Mouse (Mus musculus): ENCODE measurements at regions not wholly inside any gene's neighbourhood (a gene's known extent, or its start where the extent isn't known, plus 50 kb on each side); places are given as distances from the start of the nearest gene placed in this dataset.
"Not testable (repeated sequence)": the region's sequence is repeated elsewhere in the genome, so short reads cannot be mapped to it uniquely, and the experiment has no call there.

GRCm38 (mm10) chr8:99763012-99763411, 346.7 kb upstream of the Cdh8 start:
- no peak for ATAC-seq
- Histone ChIP-seq H3K27ac (ENCODE audit: low read depth, low read length) (no peak overlapping the region), H3K9ac (ENCODE audit: low read depth, low read length) (no peak overlapping the region), H3K4me3 (ENCODE audit: low read depth, low read length) (no peak overlapping the region), H3K4me2 (replicated peaks; ENCODE audit: low read depth) (no peak overlapping the region), H3K27me3 (replicated peaks; ENCODE audit: control insufficient read depth, insufficient read depth, low read length) (no peaks in the 10 kb centered on the region), H3K9me3 (ENCODE audit: control insufficient read depth) (no peaks in the 10 kb centered on the region), H3K4me1 (replicated peaks; ENCODE audit: control insufficient read depth, insufficient read depth, low read length) (no peaks in the 10 kb centered on the region), H3K36me3 (ENCODE audit: control insufficient read depth, insufficient read depth) (no peaks in the 10 kb centered on the region)
- no peak for TF ChIP-seq CTCF (IDR thresholded peaks at IDR 0.05; ENCODE audit: low read depth)

GRCm38 (mm10) chr8:99736190-99736589, 319.9 kb upstream of the Cdh8 start:
- Histone ChIP-seq H3K4me3 (ENCODE audit: low read depth, low read length) (no peak overlapping the region), H3K4me1 (replicated peaks; ENCODE audit: control insufficient read depth, insufficient read depth, low read length) (no peaks in the 10 kb centered on the region), H3K4me2 (replicated peaks; ENCODE audit: low read depth) (no peak overlapping the region), H3K9ac (ENCODE audit: low read depth, low read length) (no peak overlapping the region), H3K27ac (ENCODE audit: low read depth, low read length) (no peak overlapping the region), H3K36me3 (ENCODE audit: control insufficient read depth, insufficient read depth) (no peaks in the 10 kb centered on the region), H3K27me3 (replicated peaks; ENCODE audit: control insufficient read depth, insufficient read depth, low read length) (no peaks in the 10 kb centered on the region), H3K9me3 (ENCODE audit: control insufficient read depth) (no peaks in the 10 kb centered on the region)
- 85% methylated on average over 2 of the region's 2 CpGs for WGBS
- no peak for TF ChIP-seq CTCF (IDR thresholded peaks at IDR 0.05; ENCODE audit: low read depth)
- no peak for ATAC-seq

GRCm38 (mm10) chr8:99724626-99725218, 308.5 kb upstream of the Cdh8 start:
- H3K9me3 ChIP-seq (ENCODE audit: control insufficient read depth) = no peaks in the 10 kb centered on the region; the same call in 1 of the 2 replicates
- H3K9ac ChIP-seq (ENCODE audit: low read depth, low read length) = no peak overlapping the region
- H3K36me3 ChIP-seq (ENCODE audit: control insufficient read depth, insufficient read depth) = no peaks in the 10 kb centered on the region
- WGBS = 70% methylated on average over 5 of the region's 5 CpGs
- TF ChIP-seq CTCF (IDR thresholded peaks at IDR 0.05; ENCODE audit: low read depth) = no peak
- no peaks in the 10 kb centered on the region for H3K27me3 ChIP-seq (replicated peaks; ENCODE audit: control insufficient read depth, insufficient read depth, low read length)
- no peak overlapping the region for H3K4me3 ChIP-seq (ENCODE audit: low read depth, low read length)
- H3K4me2 ChIP-seq (replicated peaks; ENCODE audit: low read depth) = no peak overlapping the region
- no peaks in the 10 kb centered on the region for H3K4me1 ChIP-seq (replicated peaks; ENCODE audit: control insufficient read depth, insufficient read depth, low read length)
- no peak for ATAC-seq
- no peak overlapping the region for H3K27ac ChIP-seq (ENCODE audit: low read depth, low read length)

- H3K27me3 ChIP-seq (replicated peaks; ENCODE audit: control insufficient read depth, insufficient read depth, low read length) = no peaks in the 10 kb centered on the region
- H3K4me3 ChIP-seq (ENCODE audit: low read depth, low read length) = no peak overlapping the region
- H3K9me3 ChIP-seq (ENCODE audit: control insufficient read depth) = no peaks in the 10 kb centered on the region; the same call in 1 of the 2 replicates
- H3K9ac ChIP-seq (ENCODE audit: low read depth, low read length) = no peak overlapping the region
- no peak overlapping the region for H3K4me2 ChIP-seq (replicated peaks; ENCODE audit: low read depth)
- no peaks in the 10 kb centered on the region for H3K4me1 ChIP-seq (replicated peaks; ENCODE audit: control insufficient read depth, insufficient read depth, low read length)
- H3K27ac ChIP-seq (ENCODE audit: low read depth, low read length) = no peak overlapping the region
- no peak for ATAC-seq
- H3K36me3 ChIP-seq (ENCODE audit: control insufficient read depth, insufficient read depth) = no peaks in the 10 kb centered on the region
- TF ChIP-seq CTCF (IDR thresholded peaks at IDR 0.05; ENCODE audit: low read depth) = no peak
Measured at GRCm38 (mm10) chr8:99718927-99719326, 302.7 kb upstream of the Cdh8 start.

- H3K27ac ChIP-seq (ENCODE audit: low read depth, low read length) = no peak overlapping the region
- 79% methylated on average over 3 of the region's 3 CpGs for WGBS
- no peaks in the 10 kb centered on the region for H3K36me3 ChIP-seq (ENCODE audit: control insufficient read depth, insufficient read depth)
Measured at GRCm38 (mm10) chr8:99681673-99682072, 265.4 kb upstream of the Cdh8 start.

GRCm38 (mm10) chr8:99679253-99679899, 263.1 kb upstream of the Cdh8 start:
- H3K4me2 ChIP-seq (replicated peaks; ENCODE audit: low read depth); H3K36me3 ChIP-seq (ENCODE audit: control insufficient read depth, insufficient read depth); H3K4me1 ChIP-seq (replicated peaks; ENCODE audit: control insufficient read depth, insufficient read depth, low read length); ATAC-seq; H3K9me3 ChIP-seq (ENCODE audit: control insufficient read depth); H3K9ac ChIP-seq (ENCODE audit: low read depth, low read length); H3K4me3 ChIP-seq (ENCODE audit: low read depth, low read length); H3K27me3 ChIP-seq (replicated peaks; ENCODE audit: control insufficient read depth, insufficient read depth, low read length); H3K27ac ChIP-seq (ENCODE audit: low read depth, low read length): not testable (repeated sequence)
- WGBS = 82% methylated on average over 6 of the region's 6 CpGs

More at GRCm38 (mm10) chr8:99681673-99682072, 265.4 kb upstream of the Cdh8 start:
- TF ChIP-seq CTCF (IDR thresholded peaks at IDR 0.05; ENCODE audit: low read depth) = no peak
- Histone ChIP-seq H3K27me3 (replicated peaks; ENCODE audit: control insufficient read depth, insufficient read depth, low read length) (no peaks in the 10 kb centered on the region), H3K4me2 (replicated peaks; ENCODE audit: low read depth) (no peak overlapping the region), H3K9me3 (ENCODE audit: control insufficient read depth) (no peaks in the 10 kb centered on the region), H3K4me3 (ENCODE audit: low read depth, low read length) (no peak overlapping the region), H3K9ac (ENCODE audit: low read depth, low read length) (no peak overlapping the region), H3K4me1 (replicated peaks; ENCODE audit: control insufficient read depth, insufficient read depth, low read length) (no peaks in the 10 kb centered on the region)
- no peak for ATAC-seq

- ATAC-seq; H3K9ac ChIP-seq (ENCODE audit: low read depth, low read length); H3K4me1 ChIP-seq (replicated peaks; ENCODE audit: control insufficient read depth, insufficient read depth, low read length); H3K9me3 ChIP-seq (ENCODE audit: control insufficient read depth); H3K4me3 ChIP-seq (ENCODE audit: low read depth, low read length); H3K4me2 ChIP-seq (replicated peaks; ENCODE audit: low read depth); H3K36me3 ChIP-seq (ENCODE audit: control insufficient read depth, insufficient read depth); H3K27me3 ChIP-seq (replicated peaks; ENCODE audit: control insufficient read depth, insufficient read depth, low read length); H3K27ac ChIP-seq (ENCODE audit: low read depth, low read length): not testable (repeated sequence)
- WGBS = 57% methylated on average over 1 of the region's 1 CpGs
Measured at GRCm38 (mm10) chr8:99667693-99668092, 251.4 kb upstream of the Cdh8 start.

Measured in intestine, postnatal 0 days (tissue).